Mouse (Mus musculus) hindbrain, embryonic 15.5 days (tissue): ENCODE data around the gene Trappc5. TPM values are rescaled to one million over a fixed set of nuclear protein-coding genes. Genes with fewer than 3 reads are reported as not detected.

ENCODE experiments used
- ATAC-seq: fragments of 200-750 bp; cut with Nextera tagmentation; 2 replicates; pipeline ENCODE4 v1.8.0; 2017; ENCODE audit warnings: low read depth, moderate number of reproducible peaks, moderate TSS enrichment; ENCODE audit not compliant: low FRiP score
- H3K27ac ChIP-seq: fragments of 300-500 bp; sonication (generic); replicated peaks from 2 replicates; pipeline ENCODE4 v1.5.1; 2015; ENCODE audit warnings: mild to moderate bottlenecking, inconsistent platforms
- H3K27me3 ChIP-seq: fragments of 300-500 bp; sonication (generic); 2 replicates; pipeline ENCODE4 v1.6.1; 2015; ENCODE audit warnings: control low read depth, inconsistent platforms
- H3K36me3 ChIP-seq: fragments of 300-500 bp; sonication (generic); 2 replicates; pipeline ENCODE4 v1.6.1; 2015; ENCODE audit warnings: control low read depth, inconsistent platforms
- H3K4me1 ChIP-seq: fragments of 300-500 bp; sonication (generic); replicated peaks from 2 replicates; pipeline ENCODE4 v1.6.1; 2015; ENCODE audit warnings: control low read depth, inconsistent platforms
- H3K4me2 ChIP-seq: fragments of 300-500 bp; sonication (generic); 2 replicates; pipeline ENCODE4 v1.6.1; 2015; ENCODE audit warnings: moderate library complexity, mild to moderate bottlenecking, inconsistent platforms
- H3K4me3 ChIP-seq: fragments of 300-500 bp; sonication (generic); 2 replicates; pipeline ENCODE4 v1.5.1; 2015; ENCODE audit warnings: mild to moderate bottlenecking, inconsistent platforms
- H3K9ac ChIP-seq: fragments of 300-500 bp; sonication (generic); 2 replicates; pipeline ENCODE4 v1.6.1; 2015; ENCODE audit warnings: inconsistent platforms
- H3K9me3 ChIP-seq: fragments of 300-500 bp; sonication (generic); 2 replicates; pipeline ENCODE4 v1.6.1; 2016; ENCODE audit warnings: control low read depth, inconsistent platforms
- WGBS: fragments of 180-500 bp; shearing (Covaris S2); methylation state at CpG from one replicate; pipeline ENCODE4 v1.1.7; 2015; 5-methylcytosine and 5-hydroxymethylcytosine counted together
- polyA plus RNA-seq: library from polyadenylated mRNA; unstranded; fragments of >200 nt; fragmentation: Nextera tagmentation; extraction: Ambion mirVana; gene quantifications from 2 replicates; pipeline ENCODE4 v1.2.1, GENCODE M21; 2015

Trappc5 gene
- polyA plus RNA-seq, 1 experiment from 2014 or later: 62.3 TPM

DNA sequence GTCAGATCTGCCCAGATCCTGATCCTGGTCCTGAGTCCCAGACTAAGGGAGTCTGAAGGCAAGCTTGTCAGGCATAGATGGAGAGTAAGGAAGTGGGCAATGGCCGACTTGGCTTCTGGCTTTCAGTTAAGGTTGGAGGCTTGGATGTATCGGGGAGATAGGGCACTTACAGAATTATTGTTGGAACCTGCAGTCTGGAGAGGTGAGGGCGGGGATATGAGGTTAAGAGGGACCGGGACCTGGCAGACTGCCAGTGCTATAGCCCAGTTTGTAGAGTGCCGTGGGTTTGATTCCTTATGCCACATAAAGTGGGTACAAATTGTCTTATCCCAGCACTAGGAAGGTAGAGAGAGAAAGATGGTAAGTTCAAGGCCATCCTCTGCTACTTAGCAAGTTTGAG, 3.6 kb downstream of the Trappc5 start:
- H3K4me3 ChIP-seq: no peak overlapping the region
- peaks cover 24% of the 10 kb centered on the region for H3K36me3 ChIP-seq
- peaks cover 36% of the 10 kb centered on the region for H3K4me1 ChIP-seq
- no peak for ATAC-seq
- H3K4me2 ChIP-seq: no peak overlapping the region
- no peak overlapping the region for H3K27ac ChIP-seq
- no peak overlapping the region for H3K9ac ChIP-seq
- H3K9me3 ChIP-seq: no peaks in the 10 kb centered on the region
- H3K27me3 ChIP-seq: no peaks in the 10 kb centered on the region
- 95% methylated on average over 5 of the region's 5 CpGs for WGBS

- Histone ChIP-seq H3K4me2 (no peak overlapping the region), H3K9ac (no peak overlapping the region), H3K4me1 (peaks cover 26% of the 10 kb centered on the region), H3K27ac (no peak overlapping the region), H3K36me3 (peaks cover 24% of the 10 kb centered on the region), H3K4me3 (no peak overlapping the region), H3K27me3 (no peaks in the 10 kb centered on the region), H3K9me3 (no peaks in the 10 kb centered on the region)
- WGBS: 87% methylated on average over 5 of the region's 5 CpGs
- no peak for ATAC-seq
Measured at GRCm38 (mm10) chr8:3682435-3682834, 6.3 kb downstream of the Trappc5 start.

DNA sequence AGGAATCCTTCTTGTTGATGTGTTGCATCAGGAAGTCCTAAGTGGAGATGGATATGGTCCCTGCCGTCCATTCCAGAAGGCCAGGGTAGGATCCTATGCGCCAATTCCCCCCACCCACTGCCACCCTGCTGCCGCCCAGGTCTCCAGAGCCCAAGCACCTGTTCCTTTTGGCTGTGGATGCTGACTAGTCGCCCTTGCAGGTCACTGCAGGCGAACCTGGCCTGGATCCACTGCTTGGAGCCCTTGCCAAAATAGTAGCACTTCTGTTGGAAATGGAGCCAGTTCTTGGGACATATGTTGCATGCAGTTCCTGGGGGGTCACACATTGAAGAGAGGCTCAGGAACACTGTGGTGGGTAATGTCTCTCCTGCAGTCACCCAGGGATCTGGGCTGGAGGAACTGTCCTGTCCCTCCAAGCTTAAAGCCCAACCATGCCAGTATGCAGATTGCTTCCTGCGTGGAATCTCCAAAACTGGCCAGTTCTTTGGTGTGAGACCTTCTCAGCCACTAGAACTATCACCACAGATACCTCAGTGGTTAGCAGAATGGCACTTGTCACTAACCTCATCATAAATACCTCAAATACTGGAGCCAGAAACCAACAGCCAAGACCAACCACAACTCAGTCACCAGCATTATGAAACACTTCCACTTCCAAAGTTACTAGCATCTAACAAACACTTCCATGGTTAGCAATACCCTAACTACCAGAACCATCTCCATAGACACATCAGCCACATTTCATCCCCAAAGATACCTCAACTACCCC, 7.5 kb downstream of the Trappc5 start:
- Histone ChIP-seq H3K4me2 (no peak overlapping the region), H3K9me3 (no peaks in the 10 kb centered on the region), H3K27me3 (no peaks in the 10 kb centered on the region), H3K4me1 (peaks cover 14% of the 10 kb centered on the region), H3K4me3 (no peak overlapping the region), H3K36me3 (peaks cover 24% of the 10 kb centered on the region), H3K9ac (no peak overlapping the region), H3K27ac (no peak overlapping the region)
- ATAC-seq: no peak
- WGBS: 74% methylated on average over 6 of the region's 6 CpGs

- no peak for ATAC-seq
Measured at GRCm38 (mm10) chr8:3684530-3684929, 8.4 kb downstream of the Trappc5 start.

DNA sequence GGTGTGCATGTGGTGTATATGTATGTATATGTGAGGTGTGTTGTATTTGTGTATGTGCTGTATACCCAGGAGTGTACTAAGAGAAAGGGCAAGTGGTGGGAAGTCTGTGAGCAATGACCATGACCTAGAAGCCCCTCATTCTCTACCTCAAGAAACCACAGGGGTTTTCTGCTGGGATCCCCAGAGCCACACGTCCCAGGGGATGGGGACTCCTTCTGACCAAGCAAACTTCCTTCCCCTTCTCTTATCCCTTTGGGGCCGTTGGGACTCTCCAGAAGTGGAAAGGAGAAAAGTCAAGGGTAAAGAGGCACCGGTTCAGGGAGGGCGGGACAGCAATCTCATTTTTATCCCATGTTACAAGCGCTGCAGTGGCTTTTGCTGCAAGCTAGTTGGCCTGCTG, 9.3 kb downstream of the Trappc5 start:
- Histone ChIP-seq H3K4me1 (peaks cover 4% of the 10 kb centered on the region; the same call in 1 of the 2 replicates), H3K4me2 (no peak overlapping the region), H3K36me3 (peaks cover 9% of the 10 kb centered on the region), H3K27me3 (no peaks in the 10 kb centered on the region), H3K4me3 (no peak overlapping the region), H3K9ac (no peak overlapping the region), H3K27ac (no peak overlapping the region), H3K9me3 (no peaks in the 10 kb centered on the region)
- WGBS: 72% methylated on average over 5 of the region's 5 CpGs
- ATAC-seq: no peak

More at GRCm38 (mm10) chr8:3684530-3684929, 8.4 kb downstream of the Trappc5 start:
- H3K27ac ChIP-seq: no peak overlapping the region
- no peaks in the 10 kb centered on the region for H3K9me3 ChIP-seq
- H3K4me2 ChIP-seq: no peak overlapping the region
- H3K4me1 ChIP-seq: peaks cover 10% of the 10 kb centered on the region
- H3K36me3 ChIP-seq: peaks cover 18% of the 10 kb centered on the region
- H3K27me3 ChIP-seq: no peaks in the 10 kb centered on the region
- H3K4me3 ChIP-seq: no peak overlapping the region
- no peak overlapping the region for H3K9ac ChIP-seq

DNA sequence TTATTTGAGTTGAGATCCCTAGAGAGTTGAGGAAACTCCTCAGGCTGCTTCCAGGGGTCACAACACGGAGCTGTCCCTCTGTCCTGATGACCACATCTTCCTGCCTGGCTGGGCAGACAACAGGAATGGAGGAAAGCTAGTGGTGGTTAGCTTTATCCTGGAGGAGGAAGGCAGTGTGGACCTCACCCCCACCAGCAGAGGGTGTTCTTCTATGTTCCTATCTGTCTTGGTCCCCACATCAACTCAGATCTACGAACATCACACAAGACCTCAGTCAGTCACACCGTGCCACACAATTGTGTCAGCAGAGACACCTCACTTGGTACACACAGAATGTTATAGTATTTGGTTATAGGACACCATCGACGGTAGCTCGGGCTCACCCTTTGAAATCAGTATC, 11.4 kb downstream of the Trappc5 start:
- H3K9ac ChIP-seq: no peak overlapping the region
- no peak overlapping the region for H3K27ac ChIP-seq
- WGBS: 78% methylated on average over 6 of the region's 6 CpGs
- no peak for ATAC-seq
- no peaks in the 10 kb centered on the region for H3K36me3 ChIP-seq
- H3K9me3 ChIP-seq: no peaks in the 10 kb centered on the region
- no peak overlapping the region for H3K4me2 ChIP-seq
- H3K4me1 ChIP-seq: no peaks in the 10 kb centered on the region
- H3K4me3 ChIP-seq: no peak overlapping the region
- no peaks in the 10 kb centered on the region for H3K27me3 ChIP-seq

- Histone ChIP-seq H3K4me3 (no peak overlapping the region), H3K4me1 (no peaks in the 10 kb centered on the region), H3K27me3 (no peaks in the 10 kb centered on the region), H3K36me3 (no peaks in the 10 kb centered on the region), H3K4me2 (no peak overlapping the region), H3K9me3 (no peaks in the 10 kb centered on the region), H3K27ac (no peak overlapping the region), H3K9ac (no peak overlapping the region)
- whole genome bisulfite sequencing: 80% methylated on average over 3 of the region's 3 CpGs
- ATAC-seq: no peak
Measured at GRCm38 (mm10) chr8:3690774-3691173, 14.7 kb downstream of the Trappc5 start.

DNA sequence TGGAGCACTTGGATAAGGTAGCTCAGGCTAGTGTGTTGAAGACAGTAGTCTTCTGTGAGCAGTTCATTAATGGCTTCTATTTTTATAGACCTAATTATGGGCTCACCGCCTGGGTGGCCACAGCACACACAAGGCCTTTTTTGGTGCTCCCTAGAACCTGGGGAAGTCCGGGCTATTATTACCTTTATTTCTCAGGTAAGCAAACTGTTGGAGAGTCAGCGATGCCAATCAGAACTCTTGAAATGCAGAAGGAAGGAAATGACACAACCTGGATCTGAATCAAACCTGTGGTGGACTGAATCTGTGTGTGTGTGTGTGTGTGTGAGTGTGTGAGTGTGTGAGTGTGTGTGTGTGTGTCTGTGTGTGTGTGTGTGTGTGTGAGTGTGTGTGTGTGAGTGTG, 18.0 kb downstream of the Trappc5 start, which contains the start of gene Fcer2a:
TSS of gene Fcer2a (minus strand) at position 55 of the 400 bp plus-strand sequence.
- H3K9ac ChIP-seq: no peak within 1 kb of the TSS
- no peaks in the 10 kb centered on the region for H3K27me3 ChIP-seq
- no peak within 1 kb of the TSS for H3K4me3 ChIP-seq
- WGBS: 90% methylated on average over 3 of the region's 3 CpGs
- no peak within 1 kb of the TSS for H3K27ac ChIP-seq
- no peaks in the 10 kb centered on the region for H3K9me3 ChIP-seq
- no peaks in the 10 kb centered on the region for H3K36me3 ChIP-seq
- H3K4me1 ChIP-seq: no peaks in the 10 kb centered on the region
- ATAC-seq: no peak
- H3K4me2 ChIP-seq: no peak within 1 kb of the TSS

GRCm38 (mm10) chr8:3701491-3701890, 25.4 kb downstream of the Trappc5 start:
- Histone ChIP-seq H3K4me2 (no peak overlapping the region), H3K9me3 (no peaks in the 10 kb centered on the region), H3K27ac (no peak overlapping the region), H3K27me3 (no peaks in the 10 kb centered on the region), H3K4me3 (no peak overlapping the region), H3K9ac (no peak overlapping the region), H3K36me3 (no peaks in the 10 kb centered on the region), H3K4me1 (no peaks in the 10 kb centered on the region)
- ATAC-seq: no peak
- WGBS: 92% methylated on average over 1 of the region's 1 CpGs

DNA sequence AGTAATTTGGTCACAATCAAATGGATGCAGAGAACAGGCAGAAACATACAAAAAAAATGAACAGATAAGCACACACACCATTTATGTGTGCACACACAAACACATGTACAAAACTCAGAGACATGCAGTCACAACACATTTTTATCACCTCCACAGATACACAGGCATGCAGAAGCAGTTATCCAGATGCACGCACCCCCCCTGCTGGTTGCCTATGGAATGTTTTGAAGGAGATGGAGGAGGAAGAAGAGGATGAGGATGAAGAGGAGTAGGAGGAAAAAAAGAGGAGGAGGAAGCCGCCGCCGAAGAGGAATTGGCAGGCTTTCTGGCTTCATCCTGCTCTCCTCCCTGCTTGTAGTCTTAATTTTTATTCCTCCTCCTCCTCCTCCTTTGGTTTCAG, 29.6 kb downstream of the Trappc5 start:
- Histone ChIP-seq H3K4me2 (no peak overlapping the region), H3K9ac (no peak overlapping the region), H3K36me3 (no peaks in the 10 kb centered on the region), H3K4me1 (no peaks in the 10 kb centered on the region), H3K27ac (no peak overlapping the region), H3K9me3 (no peaks in the 10 kb centered on the region), H3K4me3 (no peak overlapping the region), H3K27me3 (no peaks in the 10 kb centered on the region)
- no peak for ATAC-seq
- 69% methylated on average over 4 of the region's 4 CpGs for WGBS

- WGBS: 74% methylated on average over 7 of the region's 7 CpGs
- Histone ChIP-seq H3K27me3 (no peaks in the 10 kb centered on the region), H3K9me3 (no peaks in the 10 kb centered on the region)
Measured at GRCm38 (mm10) chr8:3707611-3708010, 31.5 kb downstream of the Trappc5 start.

DNA sequence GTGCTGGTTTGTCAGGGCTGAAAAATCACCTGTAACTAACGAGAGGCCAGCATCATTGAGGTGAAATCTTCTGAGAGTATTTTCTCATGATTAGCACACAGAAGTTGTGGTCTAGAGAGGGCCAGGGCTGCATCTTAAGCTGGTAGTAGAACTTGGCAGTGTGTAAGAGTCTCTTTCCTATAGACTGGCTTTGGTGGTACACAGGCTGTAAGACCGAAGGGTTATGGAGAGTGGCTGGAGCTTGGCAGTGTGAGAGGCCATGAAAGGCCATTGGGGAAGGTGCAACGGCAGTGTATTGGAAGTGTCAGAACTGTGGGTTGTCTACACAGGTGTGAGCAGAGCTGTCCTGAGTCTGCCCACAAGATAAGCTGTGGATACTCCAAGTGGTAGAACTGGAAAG, 34.2 kb downstream of the Trappc5 start:
- Histone ChIP-seq H3K27me3 (no peaks in the 10 kb centered on the region), H3K9me3 (no peaks in the 10 kb centered on the region), H3K27ac (no peak overlapping the region), H3K4me2 (no peak overlapping the region), H3K9ac (no peak overlapping the region), H3K36me3 (no peaks in the 10 kb centered on the region), H3K4me1 (no peaks in the 10 kb centered on the region), H3K4me3 (no peak overlapping the region)
- no peak for ATAC-seq
- WGBS: 90% methylated on average over 3 of the region's 3 CpGs

More at GRCm38 (mm10) chr8:3707611-3708010, 31.5 kb downstream of the Trappc5 start:
- Histone ChIP-seq H3K4me1 (no peaks in the 10 kb centered on the region), H3K4me2 (no peak overlapping the region), H3K36me3 (no peaks in the 10 kb centered on the region), H3K9ac (no peak overlapping the region), H3K27ac (no peak overlapping the region), H3K4me3 (no peak overlapping the region)
- no peak for ATAC-seq

- Histone ChIP-seq H3K27me3 (no peaks in the 10 kb centered on the region), H3K4me3 (no peak overlapping the region), H3K4me2 (no peak overlapping the region), H3K9ac (no peak overlapping the region), H3K9me3 (no peaks in the 10 kb centered on the region), H3K36me3 (no peaks in the 10 kb centered on the region), H3K27ac (no peak overlapping the region), H3K4me1 (no peaks in the 10 kb centered on the region)
- no peak for ATAC-seq
- 73% methylated on average over 2 of the region's 2 CpGs for WGBS
Measured at GRCm38 (mm10) chr8:3711646-3712045, 35.5 kb downstream of the Trappc5 start.
